Mouse (Mus musculus) mesoderm, embryonic 11.5 days (tissue): ENCODE results near the gene 6030408B16Rik.
A peak's percentile ranks its signal among the peaks of the same experiment; 100 is the strongest.

Experiments used
- DNase-seq: peaks from one replicate; pipeline ENCODE4 v3.0.0-alpha.2; 2012; ENCODE audit warnings: low read depth, low spot score

6030408B16Rik gene

GRCm38 (mm10) chr15:101293025-101293621, at the start of gene 6030408B16Rik:
TSS of gene 6030408B16Rik (plus strand) at chr15:101293212.
- no peak for DNase-seq

GRCm38 (mm10) chr15:101244012-101244411, 49.0 kb upstream of the 6030408B16Rik start:
- DNase-seq: no peak

- DNase-seq: peak; percentile 99
Measured at GRCm38 (mm10) chr15:101246231-101247154, 46.5 kb upstream of the 6030408B16Rik start.

GRCm38 (mm10) chr15:101247155-101247498, 45.9 kb upstream of the 6030408B16Rik start:
- DNase-seq: no peak

- DNase-seq: no peak
Measured at GRCm38 (mm10) chr15:101248029-101248710, 44.8 kb upstream of the 6030408B16Rik start.

GRCm38 (mm10) chr15:101250220-101250800, 42.7 kb upstream of the 6030408B16Rik start:
- no peak for DNase-seq

GRCm38 (mm10) chr15:101251930-101252329, 41.1 kb upstream of the 6030408B16Rik start:
- no peak for DNase-seq

- DNase-seq: no peak
Measured at GRCm38 (mm10) chr15:101252614-101253013, 40.4 kb upstream of the 6030408B16Rik start.

GRCm38 (mm10) chr15:101253563-101253885, 39.5 kb upstream of the 6030408B16Rik start:
- DNase-seq: no peak

- DNase-seq: peak; percentile 54
Measured at GRCm38 (mm10) chr15:101253886-101254795, 38.9 kb upstream of the 6030408B16Rik start, which contains the start of gene Nr4a1. TSS of gene Nr4a1 (plus strand) at chr15:101254269.

GRCm38 (mm10) chr15:101255842-101256462, 37.1 kb upstream of the 6030408B16Rik start:
- DNase-seq: no peak

GRCm38 (mm10) chr15:101256463-101257206, 36.4 kb upstream of the 6030408B16Rik start:
- DNase-seq: no peak

GRCm38 (mm10) chr15:101258420-101258819, 34.6 kb upstream of the 6030408B16Rik start:
- no peak for DNase-seq

- no peak for DNase-seq
Measured at GRCm38 (mm10) chr15:101259922-101260321, 33.1 kb upstream of the 6030408B16Rik start.

GRCm38 (mm10) chr15:101260387-101260786, 32.6 kb upstream of the 6030408B16Rik start:
- DNase-seq: no peak

GRCm38 (mm10) chr15:101260874-101261622, 32.0 kb upstream of the 6030408B16Rik start:
- DNase-seq: no peak

- no peak for DNase-seq
Measured at GRCm38 (mm10) chr15:101262502-101262901, 30.5 kb upstream of the 6030408B16Rik start.

- DNase-seq: peak; percentile 85
Measured at GRCm38 (mm10) chr15:101266132-101266963, 26.7 kb upstream of the 6030408B16Rik start.
